Mouse (Mus musculus): Measurements from ENCODE around the gene Pip4k2a.

Gene Pip4k2a

GRCm38 (mm10) chr2:18979675-18980074 is 18.3 kb downstream of the Pip4k2a start:
- DNase-seq (ENCODE audit: low read depth) = no peak

- DNase-seq (ENCODE audit: low read depth) = no peak
Measured at GRCm38 (mm10) chr2:18979046-18979445, 18.9 kb downstream of the Pip4k2a start.

DNA sequence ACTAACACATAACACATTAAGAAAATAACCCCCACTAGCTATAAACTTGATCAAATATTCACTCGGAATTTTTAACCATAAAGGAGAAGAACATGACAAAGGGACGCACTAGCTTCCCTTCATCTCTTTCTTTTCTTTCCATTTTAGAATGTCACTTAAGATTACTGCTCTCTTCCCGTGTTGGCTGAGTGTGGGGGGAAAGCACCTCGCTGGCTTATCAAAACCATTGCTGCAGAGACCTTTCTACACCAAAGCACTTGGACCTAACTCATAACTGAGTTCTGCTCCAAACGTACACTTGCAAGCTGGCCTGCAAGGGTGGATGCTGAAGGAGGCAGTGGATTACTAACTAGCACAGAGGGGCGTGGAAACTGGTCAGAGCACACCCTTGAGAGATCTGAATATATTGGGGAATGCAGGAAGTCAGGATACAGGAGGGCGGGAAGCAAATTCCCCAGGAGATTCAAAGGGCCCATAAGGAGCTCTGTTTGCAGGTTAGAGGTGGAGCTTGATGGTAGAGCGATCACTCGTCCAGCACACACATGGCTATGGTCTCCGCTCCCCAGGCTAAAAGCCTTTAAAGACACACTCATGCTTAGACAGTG is 20.6 kb downstream of the Pip4k2a start:
- DNase-seq (ENCODE audit: low read depth) = no peak

DNA sequence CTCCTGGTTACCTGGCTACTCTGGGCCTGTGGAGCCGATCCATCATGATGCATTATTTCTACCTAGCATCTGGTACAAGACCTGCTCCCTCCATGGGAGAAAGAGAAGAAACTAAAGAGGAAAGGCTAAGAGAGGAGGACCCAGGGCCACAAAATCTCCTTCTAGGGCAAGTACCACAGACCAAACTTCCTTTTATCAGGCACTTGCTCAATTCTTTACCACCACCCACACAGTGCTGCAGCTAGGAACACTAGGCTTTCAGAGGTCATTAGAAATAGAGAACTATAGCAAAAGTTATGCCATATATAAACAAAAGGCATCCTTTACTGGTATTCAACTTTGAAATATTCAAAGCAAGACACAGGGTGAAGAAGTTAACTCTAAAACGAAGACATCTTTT is 21.8 kb downstream of the Pip4k2a start:
- DNase-seq (ENCODE audit: low read depth) = no peak

- no peak for DNase-seq (ENCODE audit: low read depth)
Measured at GRCm38 (mm10) chr2:18974882-18975645, 22.9 kb downstream of the Pip4k2a start.

- no peak for DNase-seq (ENCODE audit: low read depth)
Measured at GRCm38 (mm10) chr2:18971564-18971963, 26.4 kb downstream of the Pip4k2a start.

DNA sequence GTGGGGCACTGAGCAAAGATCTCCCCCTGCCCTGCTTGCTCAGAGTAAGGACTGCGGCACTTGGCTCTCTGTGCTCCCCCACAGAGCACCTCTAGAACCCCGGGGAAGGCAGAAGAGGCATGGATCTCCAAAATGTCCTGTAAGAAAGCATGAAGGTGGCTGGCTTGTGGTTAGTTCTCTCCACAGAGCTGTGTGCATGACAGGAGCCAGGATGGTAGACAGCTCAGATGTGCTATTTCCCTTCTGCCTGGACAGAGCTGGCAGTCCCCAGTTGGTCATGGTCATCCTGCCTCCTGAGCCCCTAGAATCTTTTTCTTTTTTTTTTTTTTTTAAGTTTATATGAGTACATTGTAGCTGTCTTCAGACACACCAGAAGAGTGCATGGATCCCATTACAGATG is 27.5 kb downstream of the Pip4k2a start:
- no peak for DNase-seq (ENCODE audit: low read depth)

GRCm38 (mm10) chr2:18969066-18969681 is 28.8 kb downstream of the Pip4k2a start:
- no peak for DNase-seq (ENCODE audit: low read depth)

GRCm38 (mm10) chr2:18967451-18968063 is 30.4 kb downstream of the Pip4k2a start:
- no peak for DNase-seq (ENCODE audit: low read depth)

GRCm38 (mm10) chr2:18966566-18966965 is 31.4 kb downstream of the Pip4k2a start:
- DNase-seq (ENCODE audit: low read depth) = no peak

GRCm38 (mm10) chr2:18965950-18966349 is 32.0 kb downstream of the Pip4k2a start:
- no peak for DNase-seq (ENCODE audit: low read depth)

DNA sequence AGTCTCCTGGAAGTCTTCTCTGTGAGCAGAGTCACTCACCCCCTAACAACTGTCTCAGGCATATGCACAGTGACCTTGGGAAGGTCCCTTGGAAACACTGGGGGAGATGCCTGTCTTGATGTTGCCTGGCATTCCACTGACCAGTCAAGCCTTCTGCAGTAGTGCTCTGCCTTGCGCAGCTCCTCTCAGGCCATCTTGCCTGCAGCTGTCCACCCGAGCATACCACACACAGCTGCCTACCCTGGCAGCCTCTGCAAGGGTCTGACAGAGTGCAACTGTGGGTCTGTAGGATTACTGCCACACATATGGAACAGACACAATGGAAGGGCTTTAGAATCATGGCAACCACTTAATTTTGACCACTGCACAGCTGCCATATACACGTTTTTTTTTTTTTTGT is 32.8 kb downstream of the Pip4k2a start:
- DNase-seq (ENCODE audit: low read depth) = no peak

DNA sequence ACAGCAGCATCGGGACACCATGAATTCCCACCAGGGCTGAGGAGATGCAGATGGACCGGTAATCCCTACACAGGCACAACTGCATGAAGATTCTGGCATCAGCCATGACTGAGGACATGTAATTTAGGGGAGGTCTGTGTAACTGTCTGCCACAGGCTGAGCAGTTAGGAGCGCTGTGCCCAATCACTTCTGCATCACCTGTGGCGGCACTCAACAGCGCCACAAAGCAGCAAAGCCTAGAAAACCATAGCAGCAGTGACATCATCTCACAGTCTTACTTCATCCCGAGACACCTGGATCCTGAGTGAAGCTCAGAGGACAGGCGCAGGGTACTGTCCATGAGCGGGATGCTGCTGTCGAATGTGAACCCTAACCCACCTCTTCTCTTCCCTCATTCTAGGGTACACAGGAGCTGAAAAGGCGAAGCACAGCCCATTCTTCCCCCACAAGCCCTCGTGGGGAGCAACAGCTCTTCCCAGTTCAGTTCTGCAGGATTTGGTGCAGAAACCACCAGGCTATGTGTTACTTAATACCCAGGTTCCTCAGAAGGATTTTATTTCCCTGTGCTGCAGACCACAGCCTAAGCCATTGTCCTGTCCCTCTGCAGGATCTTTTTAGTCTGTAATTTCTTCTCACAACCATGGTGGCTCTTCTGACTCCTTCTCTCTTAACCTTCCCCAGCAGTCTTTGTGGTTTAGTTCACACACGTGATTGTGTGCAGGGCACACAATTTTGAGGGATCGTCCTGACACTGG is 34.5 kb downstream of the Pip4k2a start:
- DNase-seq (ENCODE audit: low read depth) = no peak

- DNase-seq (ENCODE audit: low read depth) = no peak
Measured at GRCm38 (mm10) chr2:18962502-18962901, 35.4 kb downstream of the Pip4k2a start.

GRCm38 (mm10) chr2:18960376-18960973 is 37.5 kb downstream of the Pip4k2a start:
- no peak for DNase-seq (ENCODE audit: low read depth)

GRCm38 (mm10) chr2:18959558-18959957 is 38.4 kb downstream of the Pip4k2a start:
- no peak for DNase-seq (ENCODE audit: low read depth)

DNA sequence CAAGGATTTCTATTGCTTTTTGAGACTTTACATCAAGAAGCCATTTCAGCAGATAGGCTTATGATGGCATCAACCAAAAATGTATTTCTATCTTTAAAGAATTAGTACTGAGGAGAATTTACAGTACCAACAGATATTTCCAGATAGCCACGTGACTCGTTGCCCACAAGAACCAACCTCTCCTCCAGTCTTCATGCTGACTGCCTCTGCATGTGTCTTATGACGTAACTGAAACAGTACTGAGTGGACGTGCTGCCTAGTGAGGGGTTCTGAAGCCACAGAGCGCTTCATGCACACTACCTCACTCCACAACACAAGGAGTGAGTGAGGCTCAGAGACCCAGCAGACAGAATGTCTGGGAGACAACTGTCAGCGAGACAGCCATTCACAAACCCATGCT is 38.9 kb downstream of the Pip4k2a start:
- DNase-seq (ENCODE audit: low read depth) = no peak

DNA sequence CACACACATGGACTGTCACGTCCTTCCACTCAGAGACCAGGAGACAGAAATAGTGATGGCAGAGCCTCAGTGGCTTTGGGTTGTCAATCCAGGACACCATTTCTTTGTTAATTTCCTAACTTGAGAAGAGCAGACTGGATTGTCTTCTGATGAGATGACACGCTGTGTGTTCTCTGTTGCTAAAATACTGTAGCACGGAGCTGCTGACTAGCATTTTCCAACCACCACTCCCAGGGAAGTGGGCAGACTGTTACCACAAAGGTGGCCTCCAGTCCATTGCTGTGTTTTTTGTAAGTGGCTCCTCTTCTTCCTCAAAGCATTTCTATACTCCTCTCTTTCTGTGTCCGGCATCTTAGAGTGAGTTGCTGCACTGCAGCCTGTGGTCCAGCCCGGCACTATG is 39.4 kb downstream of the Pip4k2a start:
- no peak for DNase-seq (ENCODE audit: low read depth)

- no peak for DNase-seq (ENCODE audit: low read depth)
Measured at GRCm38 (mm10) chr2:18958044-18958443, 39.9 kb downstream of the Pip4k2a start.

- DNase-seq (ENCODE audit: low read depth) = no peak
Measured at GRCm38 (mm10) chr2:18957459-18957858, 40.5 kb downstream of the Pip4k2a start.

DNA sequence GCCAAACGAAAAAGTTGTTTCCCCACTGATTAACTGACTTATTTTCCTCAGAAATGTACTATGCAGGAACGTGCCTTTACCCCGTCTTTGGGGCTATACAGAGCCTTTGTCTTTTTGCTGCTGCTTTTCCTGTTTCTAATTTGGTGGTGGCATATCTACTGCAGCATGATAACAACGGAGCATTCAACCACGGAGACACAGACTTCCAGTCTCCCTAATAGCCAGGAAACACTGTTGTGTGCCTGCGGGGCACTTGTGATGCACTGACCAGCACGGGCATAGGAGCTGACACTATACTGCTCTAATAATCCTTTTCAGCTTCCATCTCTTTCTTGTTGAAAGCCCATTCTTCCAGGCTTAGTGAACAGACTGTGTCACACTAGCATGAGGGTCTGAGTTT is 41.0 kb downstream of the Pip4k2a start:
- no peak for DNase-seq (ENCODE audit: low read depth)

DNA sequence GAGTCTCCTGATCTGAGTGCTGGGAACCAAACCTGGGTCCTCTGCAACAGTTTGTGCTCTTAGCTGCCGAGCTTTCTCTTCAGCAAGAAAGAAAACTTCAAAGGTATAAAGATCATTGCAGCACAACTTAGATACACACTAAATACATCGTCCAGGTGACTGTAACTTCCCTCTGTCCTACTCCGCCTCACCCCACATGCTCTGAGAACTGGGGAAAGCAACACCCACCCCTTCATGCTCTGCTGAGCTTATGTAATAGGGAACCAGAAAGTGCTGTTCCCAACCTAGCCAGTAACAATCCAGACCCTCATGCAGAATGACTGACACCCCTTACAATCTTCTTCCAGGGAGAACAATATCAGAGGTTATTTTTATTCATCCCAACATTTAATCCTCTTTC is 41.5 kb downstream of the Pip4k2a start:
- no peak for DNase-seq (ENCODE audit: low read depth)
